Mouse (Mus musculus) forebrain, embryonic 16.5 days (tissue): ENCODE results near the gene Mapre3. TPM values are rescaled to one million over a fixed set of nuclear protein-coding genes. Genes with fewer than 3 reads are reported as not detected.

ENCODE experiments used
- ATAC-seq: fragments of 200-750 bp; cut with Nextera tagmentation; 2 replicates; pipeline ENCODE4 v1.8.0; 2017; ENCODE audit warnings: mild to moderate bottlenecking, moderate library complexity
- H3K27ac ChIP-seq: fragments of 300-500 bp; sonication (generic); 2 replicates; pipeline ENCODE4 v1.5.1; 2014; ENCODE audit warnings: low read length, control low read depth
- H3K27me3 ChIP-seq: fragments of 300-500 bp; sonication (generic); replicated peaks from 2 replicates; pipeline ENCODE4 v1.6.1; 2014; ENCODE audit warnings: low read length; ENCODE audit not compliant: control insufficient read depth, insufficient read depth
- H3K36me3 ChIP-seq: fragments of 300-500 bp; sonication (generic); 2 replicates; pipeline ENCODE4 v1.6.1; 2014; ENCODE audit not compliant: control insufficient read depth, insufficient read depth
- H3K4me1 ChIP-seq: fragments of 300-500 bp; sonication (generic); replicated peaks from 2 replicates; pipeline ENCODE4 v1.6.1; 2014; ENCODE audit warnings: low read length; ENCODE audit not compliant: control insufficient read depth, insufficient read depth
- H3K4me2 ChIP-seq: fragments of 300-500 bp; sonication (generic); 2 replicates; pipeline ENCODE4 v1.6.1; 2014; ENCODE audit warnings: mild to moderate bottlenecking, low read length, control low read depth
- H3K4me3 ChIP-seq: fragments of 300-500 bp; sonication (generic); replicated peaks from 2 replicates; pipeline ENCODE4 v1.5.1; 2014; ENCODE audit warnings: mild to moderate bottlenecking, low read length, control low read depth
- H3K9ac ChIP-seq: fragments of 300-500 bp; sonication (generic); replicated peaks from 2 replicates; pipeline ENCODE4 v1.6.1; 2014; ENCODE audit warnings: low read depth, low read length, control low read depth
- H3K9me3 ChIP-seq: fragments of 300-500 bp; sonication (generic); 2 replicates; pipeline ENCODE4 v1.6.1; 2016; ENCODE audit warnings: low read length; ENCODE audit not compliant: control insufficient read depth
- WGBS: fragments of 180-500 bp; shearing (Covaris S2); extraction: QIAGEN DNeasy Blood & Tissue Kit; methylation state at CpG from one replicate; pipeline ENCODE4 v1.1.7; 2014; 5-methylcytosine and 5-hydroxymethylcytosine counted together
- polyA plus RNA-seq: library from polyadenylated mRNA; unstranded; fragments of >200 nt; fragmentation: Nextera tagmentation; extraction: Ambion mirVana; gene quantifications from 2 replicates; pipeline ENCODE4 v1.2.1, GENCODE M21; 2015

Gene Mapre3
- polyA plus RNA-seq, 1 experiment from 2014 or later = 118 TPM

DNA sequence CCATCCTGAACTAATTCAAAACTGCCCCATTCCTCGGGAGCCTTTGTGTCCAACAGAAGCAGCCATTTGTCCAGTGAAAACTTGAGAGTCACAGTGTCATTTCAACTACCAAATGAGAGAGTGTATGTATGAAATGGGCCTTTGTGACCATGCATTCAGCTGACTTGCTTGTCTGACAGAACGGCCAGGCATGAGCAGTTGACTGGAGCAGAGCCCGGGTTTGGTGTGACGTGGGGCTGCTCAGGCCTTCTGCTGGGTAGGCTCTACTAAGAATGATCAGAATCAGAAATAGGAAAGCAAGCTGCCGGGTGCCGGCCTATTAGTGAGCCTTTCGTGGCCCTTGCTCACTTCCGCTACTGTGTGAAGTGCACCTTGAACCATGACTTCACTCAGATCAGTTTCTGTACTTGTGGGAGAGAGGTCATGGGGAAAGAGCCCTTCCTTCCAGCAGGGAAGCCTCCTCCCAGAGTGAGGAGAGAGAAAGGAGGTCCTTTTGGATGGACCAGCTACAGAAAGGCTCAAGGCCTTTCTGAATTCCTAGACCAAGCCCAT lies 4.4 kb downstream of the Mapre3 start:
- no peaks in the 10 kb centered on the region for H3K9me3 ChIP-seq
- ATAC-seq = no peak
- H3K27ac ChIP-seq = no peak overlapping the region
- H3K4me2 ChIP-seq = no peak overlapping the region
- peaks cover 31% of the 10 kb centered on the region for H3K4me1 ChIP-seq
- no peak overlapping the region for H3K9ac ChIP-seq
- 84% methylated on average over 8 of the region's 8 CpGs for WGBS
- H3K36me3 ChIP-seq = no peaks in the 10 kb centered on the region
- no peaks in the 10 kb centered on the region for H3K27me3 ChIP-seq
- no peak overlapping the region for H3K4me3 ChIP-seq

DNA sequence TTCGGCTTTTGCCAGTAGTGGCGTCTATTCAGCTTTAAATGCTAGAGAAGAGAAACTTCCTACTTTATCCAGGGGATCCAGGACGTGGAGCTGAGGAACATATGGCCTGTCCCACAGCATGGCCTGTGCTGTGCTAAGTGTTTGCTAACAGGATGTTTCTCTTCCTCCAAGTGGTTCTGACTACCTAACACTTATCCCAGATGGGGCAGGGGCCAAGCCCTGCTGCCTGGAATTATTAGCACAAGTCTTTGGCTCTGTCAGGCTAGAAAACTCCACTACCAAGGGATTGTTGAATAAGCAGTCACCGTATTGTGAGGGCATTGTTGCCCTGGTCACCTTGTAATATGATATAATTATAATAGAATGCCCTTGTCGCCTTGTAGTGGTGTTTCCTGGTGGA lies 8.2 kb downstream of the Mapre3 start:
- 84% methylated on average over 5 of the region's 5 CpGs for WGBS
- ATAC-seq = no peak
- H3K36me3 ChIP-seq = no peaks in the 10 kb centered on the region

DNA sequence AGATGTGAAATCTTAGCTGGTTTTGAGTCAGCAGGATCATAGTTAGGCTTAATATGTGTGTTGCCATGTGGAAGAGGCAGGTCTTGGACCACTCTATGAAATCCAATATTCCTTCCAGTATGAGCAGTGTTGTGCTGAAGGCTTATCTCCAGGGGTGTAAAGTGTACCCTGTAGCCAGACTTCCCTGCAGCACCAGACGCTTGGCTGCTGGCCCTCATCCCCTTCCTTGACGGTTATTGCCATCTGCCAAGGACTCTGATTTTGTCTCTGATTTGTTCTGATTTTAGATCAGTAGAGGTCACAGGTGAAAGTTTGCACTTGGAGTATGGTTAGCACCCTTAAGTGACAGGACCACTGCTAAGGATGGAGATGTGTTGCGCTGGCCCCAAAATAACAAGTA lies 8.7 kb downstream of the Mapre3 start:
- WGBS = 79% methylated on average over 3 of the region's 3 CpGs
- ATAC-seq = no peak
- no peak overlapping the region for H3K27ac ChIP-seq
- no peak overlapping the region for H3K9ac ChIP-seq
- H3K4me3 ChIP-seq = no peak overlapping the region
- H3K36me3 ChIP-seq = no peaks in the 10 kb centered on the region
- no peaks in the 10 kb centered on the region for H3K9me3 ChIP-seq
- H3K27me3 ChIP-seq = no peaks in the 10 kb centered on the region
- H3K4me1 ChIP-seq = peaks cover 13% of the 10 kb centered on the region
- H3K4me2 ChIP-seq = no peak overlapping the region

More for the DNA sequence above, 8.2 kb downstream of the Mapre3 start:
- Histone ChIP-seq H3K4me1 (peaks cover 13% of the 10 kb centered on the region), H3K4me3 (no peak overlapping the region), H3K27me3 (no peaks in the 10 kb centered on the region), H3K9ac (no peak overlapping the region), H3K27ac (no peak overlapping the region), H3K9me3 (no peaks in the 10 kb centered on the region), H3K4me2 (no peak overlapping the region)

DNA sequence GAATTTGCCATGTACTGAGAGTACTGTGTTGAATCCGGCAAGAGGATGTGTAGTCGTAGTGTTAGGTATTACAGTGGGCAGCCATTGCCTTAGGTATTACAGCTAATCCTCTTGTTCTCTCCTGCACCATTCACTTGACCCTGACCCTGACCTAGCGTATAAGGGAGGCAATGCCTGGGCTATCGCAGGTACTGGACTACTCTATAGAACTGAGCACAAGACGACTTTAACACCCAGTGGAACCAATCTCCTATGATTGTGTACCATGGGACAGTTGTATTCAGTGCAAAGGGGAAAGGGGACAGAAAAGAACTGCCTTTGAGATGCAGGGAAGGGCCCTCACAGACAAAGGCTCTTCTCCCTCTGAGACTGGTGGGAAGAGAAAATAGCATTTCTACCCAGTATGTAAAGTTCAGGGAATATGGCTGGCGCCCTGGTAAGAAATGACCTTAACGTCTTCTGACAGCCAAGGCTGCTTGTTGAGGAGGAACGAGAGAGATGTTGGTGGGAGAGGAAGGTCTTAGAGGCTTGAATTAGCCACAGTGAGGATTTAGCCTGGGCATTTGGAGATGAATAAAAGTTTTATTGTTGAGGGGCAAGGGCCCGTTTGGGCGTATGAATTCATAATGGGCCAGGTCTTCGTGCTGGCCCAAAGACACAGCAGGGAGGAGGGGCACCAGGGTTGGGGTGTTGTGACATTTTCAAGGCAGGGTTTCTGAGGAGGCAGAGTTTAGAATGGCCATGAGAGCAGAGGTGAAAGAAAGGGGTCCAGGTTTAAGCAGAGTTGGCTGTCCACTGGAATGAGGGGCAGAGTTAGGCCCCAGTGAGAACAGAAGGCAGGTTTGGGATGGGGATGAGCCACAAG lies 9.9 kb downstream of the Mapre3 start:
- Histone ChIP-seq H3K27ac (no peak overlapping the region), H3K4me1 (peaks cover 13% of the 10 kb centered on the region), H3K4me3 (no peak overlapping the region), H3K36me3 (no peaks in the 10 kb centered on the region), H3K9ac (no peak overlapping the region), H3K4me2 (no peak overlapping the region), H3K27me3 (no peaks in the 10 kb centered on the region), H3K9me3 (no peaks in the 10 kb centered on the region)
- no peak for ATAC-seq
- 49% methylated on average over 11 of the region's 11 CpGs for WGBS

DNA sequence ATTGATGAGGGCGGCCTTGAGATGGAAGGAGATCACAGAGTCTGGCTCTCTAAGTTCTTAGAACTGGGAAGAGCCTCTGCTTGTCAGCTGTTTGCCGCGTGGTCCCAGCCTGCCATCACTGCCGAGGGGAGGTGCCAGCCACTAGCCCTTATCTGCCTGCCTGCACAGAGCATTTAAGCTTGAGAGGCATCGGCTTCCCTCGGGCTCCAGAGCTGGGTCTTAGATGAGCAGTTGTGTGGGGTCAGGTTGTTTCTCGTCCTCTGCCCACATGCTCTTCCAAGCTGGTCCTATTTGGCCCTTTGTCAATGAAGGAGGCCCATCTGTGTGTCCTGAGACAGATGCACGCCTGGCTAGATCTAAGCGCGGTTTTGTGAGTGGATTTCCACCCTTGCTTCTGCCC lies 10.7 kb downstream of the Mapre3 start:
- Histone ChIP-seq H3K27ac (no peak overlapping the region), H3K9ac (no peak overlapping the region), H3K4me2 (no peak overlapping the region), H3K36me3 (no peaks in the 10 kb centered on the region), H3K4me1 (peaks cover 13% of the 10 kb centered on the region), H3K9me3 (no peaks in the 10 kb centered on the region), H3K27me3 (no peaks in the 10 kb centered on the region), H3K4me3 (no peak overlapping the region)
- 0 out of 2 replicates have a peak, but pooled peaks have one; percentile 18 for ATAC-seq
- 63% methylated on average over 10 of the region's 10 CpGs for WGBS

DNA sequence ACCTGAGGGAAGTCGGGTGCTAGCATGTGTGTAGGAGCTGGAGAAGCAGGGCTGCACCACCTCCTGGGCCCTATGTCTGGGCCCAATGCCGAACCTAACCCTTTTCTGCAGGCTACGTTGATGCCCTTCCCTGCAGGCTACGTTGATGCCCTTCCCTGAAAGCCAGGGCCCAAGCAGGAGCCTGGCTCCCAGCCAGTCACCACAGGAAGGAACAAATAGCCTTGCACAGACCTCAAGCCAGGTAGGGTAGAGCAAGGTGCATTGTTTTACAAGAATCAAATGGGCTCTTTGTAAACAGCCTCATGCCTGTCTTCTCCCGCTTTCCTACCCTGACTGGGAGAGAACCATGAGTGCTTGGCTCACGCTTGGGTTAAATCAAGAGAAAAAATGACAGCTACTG lies 11.4 kb downstream of the Mapre3 start:
- WGBS = 65% methylated on average over 6 of the region's 6 CpGs
- 0 out of 2 replicates have a peak, but pooled peaks have one; percentile 40 for ATAC-seq
- H3K27ac ChIP-seq = no peak overlapping the region

DNA sequence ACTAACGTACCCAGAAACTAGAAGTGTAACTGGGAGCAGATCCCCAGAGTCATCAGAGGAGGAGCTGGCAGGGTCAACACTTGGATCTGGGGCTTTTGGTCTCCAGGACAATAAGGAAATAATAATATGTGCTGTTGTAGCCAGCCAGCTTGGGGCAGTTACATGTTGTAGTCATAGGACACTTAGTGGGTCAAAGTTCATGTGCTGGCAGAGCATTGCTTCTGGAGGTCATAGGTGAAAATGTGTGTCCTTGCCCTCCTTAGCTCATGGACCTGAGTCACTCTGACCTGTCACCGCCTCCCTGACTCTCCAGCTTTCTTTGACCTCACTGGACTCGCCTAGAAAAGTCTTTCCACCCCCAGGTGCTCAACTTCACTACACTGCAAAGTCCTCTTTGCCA lies 19.0 kb downstream of the Mapre3 start:
- 85% methylated on average over 3 of the region's 3 CpGs for WGBS
- Histone ChIP-seq H3K27ac (no peak overlapping the region), H3K9ac (no peak overlapping the region), H3K36me3 (peaks cover 7% of the 10 kb centered on the region; the same call in 1 of the 2 replicates), H3K4me2 (no peak overlapping the region), H3K27me3 (no peaks in the 10 kb centered on the region), H3K4me3 (no peak overlapping the region), H3K4me1 (no peaks in the 10 kb centered on the region), H3K9me3 (peaks cover 2% of the 10 kb centered on the region; the same call in 1 of the 2 replicates)
- ATAC-seq = no peak

More for the DNA sequence above, 11.4 kb downstream of the Mapre3 start:
- Histone ChIP-seq H3K9ac (no peak overlapping the region), H3K4me1 (peaks cover 13% of the 10 kb centered on the region), H3K4me3 (no peak overlapping the region), H3K4me2 (no peak overlapping the region), H3K9me3 (no peaks in the 10 kb centered on the region), H3K36me3 (no peaks in the 10 kb centered on the region), H3K27me3 (no peaks in the 10 kb centered on the region)

DNA sequence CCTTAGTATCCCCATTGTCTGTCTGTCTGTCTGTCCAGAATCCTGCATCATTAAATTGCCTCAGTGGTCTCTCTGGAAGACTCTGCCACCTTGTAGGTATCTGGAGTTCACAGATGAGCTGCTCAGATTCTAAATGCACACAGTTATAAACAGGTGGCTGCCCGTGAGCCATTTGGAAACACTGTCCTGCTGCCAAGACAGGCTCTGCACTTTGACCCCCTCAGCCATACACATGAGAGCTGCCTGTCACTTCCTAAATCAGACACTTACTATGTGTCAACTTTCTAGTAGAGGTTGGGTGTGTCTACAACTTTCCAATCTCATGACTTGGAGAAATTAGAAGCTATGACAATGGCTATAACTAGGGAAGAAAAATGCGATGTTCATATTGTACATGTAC lies 25.3 kb downstream of the Mapre3 start:
- WGBS = 93% methylated on average over 2 of the region's 2 CpGs
- Histone ChIP-seq H3K4me3 (no peak overlapping the region), H3K4me1 (no peaks in the 10 kb centered on the region), H3K36me3 (peaks cover 7% of the 10 kb centered on the region; the same call in 1 of the 2 replicates), H3K27me3 (no peaks in the 10 kb centered on the region), H3K27ac (no peak overlapping the region), H3K9me3 (peaks cover 2% of the 10 kb centered on the region; the same call in 1 of the 2 replicates), H3K9ac (no peak overlapping the region), H3K4me2 (no peak overlapping the region)
- ATAC-seq = no peak

DNA sequence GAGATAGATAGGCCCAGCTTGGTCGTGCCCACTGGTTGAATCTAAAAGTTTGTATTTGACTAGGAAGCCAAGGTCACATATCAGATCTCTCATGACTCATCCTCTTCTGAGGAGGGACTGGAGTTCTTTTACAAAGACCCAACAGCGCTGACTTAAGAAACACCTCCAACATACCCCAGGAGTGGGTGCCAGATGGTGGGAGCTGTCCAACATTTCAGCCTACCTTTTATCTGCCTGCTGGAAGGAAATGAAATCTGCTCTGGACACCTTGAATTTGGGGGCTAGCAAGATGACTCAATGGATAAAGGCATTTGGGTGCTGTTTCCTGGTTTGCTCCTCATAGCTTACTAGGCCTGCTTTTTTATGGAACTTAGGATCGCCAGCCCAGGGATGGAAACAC lies 27.5 kb downstream of the Mapre3 start:
- no peaks in the 10 kb centered on the region for H3K4me1 ChIP-seq
- 61% methylated on average over 3 of the region's 3 CpGs for WGBS
- H3K27ac ChIP-seq = no peak overlapping the region
- no peak for ATAC-seq
- H3K27me3 ChIP-seq = no peaks in the 10 kb centered on the region
- H3K9ac ChIP-seq = no peak overlapping the region
- peaks cover under 1% of the 10 kb centered on the region; the same call in 1 of the 2 replicates for H3K36me3 ChIP-seq
- no peak overlapping the region for H3K4me2 ChIP-seq
- no peak overlapping the region for H3K4me3 ChIP-seq
- H3K9me3 ChIP-seq = no peaks in the 10 kb centered on the region
